Mouse (Mus musculus) kidney, embryonic 16.5 days (tissue): ENCODE measurements around the gene Vmn2r63. TPM values are rescaled to one million over a fixed set of nuclear protein-coding genes. Genes with fewer than 3 reads are reported as not detected.
"Not testable (repeated sequence)": the region's sequence is repeated elsewhere in the genome, so short reads cannot be mapped to it uniquely, and the experiment has no call there.

Experiments used
- ATAC-seq: fragments of 200-750 bp; cut with Nextera tagmentation; 2 replicates; pipeline ENCODE4 v1.8.0; 2017; ENCODE audit warnings: moderate TSS enrichment; ENCODE audit not compliant: low FRiP score, low TSS enrichment
- H3K27ac ChIP-seq: fragments of 300-500 bp; sonication (generic); 2 replicates; pipeline ENCODE4 v1.5.1; 2014; ENCODE audit warnings: low read length
- H3K27me3 ChIP-seq: fragments of 300-500 bp; sonication (generic); 2 replicates; pipeline ENCODE4 v1.6.1; 2014; ENCODE audit warnings: low read length, control low read depth, mixed read lengths; ENCODE audit not compliant: insufficient read depth
- H3K36me3 ChIP-seq: fragments of 300-500 bp; sonication (generic); 2 replicates; pipeline ENCODE4 v1.6.1; 2014; ENCODE audit warnings: low read length, control low read depth, mixed read lengths; ENCODE audit not compliant: insufficient read depth
- H3K4me1 ChIP-seq: fragments of 300-500 bp; sonication (generic); 2 replicates; pipeline ENCODE4 v1.6.1; 2014; ENCODE audit warnings: low read length, control low read depth, mixed read lengths; ENCODE audit not compliant: insufficient read depth
- H3K4me2 ChIP-seq: fragments of 300-500 bp; sonication (generic); replicated peaks from 2 replicates; pipeline ENCODE4 v1.6.1; 2014; ENCODE audit warnings: low read depth, low read length
- H3K4me3 ChIP-seq: fragments of 300-500 bp; sonication (generic); 2 replicates; pipeline ENCODE4 v1.5.1; 2014; ENCODE audit warnings: mild to moderate bottlenecking, low read length
- H3K9ac ChIP-seq: fragments of 300-500 bp; sonication (generic); replicated peaks from 2 replicates; pipeline ENCODE4 v1.6.1; 2014; ENCODE audit warnings: low read length
- H3K9me3 ChIP-seq: fragments of 300-500 bp; sonication (generic); 2 replicates; pipeline ENCODE4 v1.6.1; 2016; ENCODE audit warnings: low read length, control low read depth
- WGBS: fragments of 180-500 bp; shearing (Covaris S2); extraction: QIAGEN DNeasy Blood & Tissue Kit; methylation state at CpG from one replicate; pipeline ENCODE4 v1.1.7; 2014; 5-methylcytosine and 5-hydroxymethylcytosine counted together
- microRNA-seq: library from miRNA; unstranded; fragments of <30 nt; microRNA quantifications from one replicate; pipeline ENCODE4, GENCODE M21; 2016
- polyA plus RNA-seq: library from polyadenylated mRNA; unstranded; fragments of >200 nt; fragmentation: Nextera tagmentation; extraction: Ambion mirVana; gene quantifications from 2 replicates; pipeline ENCODE4 v1.2.1, GENCODE M21; 2015

Vmn2r63 gene
- polyA plus RNA-seq = not detected in 2 replicates

GRCm38 (mm10) chr7:42933722-42934121 lies at the start of gene Vmn2r63:
Vmn2r63 (minus strand) TSS chr7:42933822.
- H3K4me1 ChIP-seq, H3K36me3 ChIP-seq, ATAC-seq, H3K27me3 ChIP-seq, H3K4me2 ChIP-seq, H3K9ac ChIP-seq, H3K9me3 ChIP-seq, H3K27ac ChIP-seq, H3K4me3 ChIP-seq: not testable (repeated sequence)

GRCm38 (mm10) chr7:42980739-42981138 lies 47.1 kb upstream of the Vmn2r63 start:
- peaks cover 50% of the 10 kb centered on the region for H3K9me3 ChIP-seq
- H3K27me3 ChIP-seq = no peaks in the 10 kb centered on the region
- 89% methylated on average over 10 of the region's 10 CpGs for WGBS
- H3K4me2 ChIP-seq = no peak overlapping the region
- H3K4me1 ChIP-seq = no peaks in the 10 kb centered on the region
- H3K27ac ChIP-seq = no peak overlapping the region
- no peak overlapping the region for H3K4me3 ChIP-seq
- no peaks in the 10 kb centered on the region for H3K36me3 ChIP-seq
- H3K9ac ChIP-seq = no peak overlapping the region
- ATAC-seq = no peak

GRCm38 (mm10) chr7:42980098-42980497 lies 46.5 kb upstream of the Vmn2r63 start:
- WGBS = 86% methylated on average over 11 of the region's 11 CpGs
- Histone ChIP-seq H3K4me3 (no peak overlapping the region), H3K9me3 (peaks cover 51% of the 10 kb centered on the region), H3K27me3 (no peaks in the 10 kb centered on the region), H3K4me2 (no peak overlapping the region), H3K27ac (no peak overlapping the region), H3K9ac (no peak overlapping the region), H3K36me3 (no peaks in the 10 kb centered on the region), H3K4me1 (no peaks in the 10 kb centered on the region)
- ATAC-seq = no peak

- whole genome bisulfite sequencing = 70% methylated on average over 9 of the region's 9 CpGs
- no peak for ATAC-seq
- Histone ChIP-seq H3K9me3 (peaks cover 39% of the 10 kb centered on the region), H3K4me2 (no peak overlapping the region), H3K36me3 (no peaks in the 10 kb centered on the region), H3K27me3 (no peaks in the 10 kb centered on the region), H3K4me3 (no peak overlapping the region), H3K27ac (no peak overlapping the region), H3K9ac (no peak overlapping the region), H3K4me1 (no peaks in the 10 kb centered on the region)
Observed at GRCm38 (mm10) chr7:42965246-42965645, 31.6 kb upstream of the Vmn2r63 start.

GRCm38 (mm10) chr7:42898067-42898466 lies 35.6 kb downstream of the Vmn2r63 start:
- peaks cover 15% of the 10 kb centered on the region for H3K9me3 ChIP-seq
- H3K27me3 ChIP-seq, H3K36me3 ChIP-seq, H3K27ac ChIP-seq, H3K4me1 ChIP-seq, H3K4me2 ChIP-seq, H3K4me3 ChIP-seq, H3K9ac ChIP-seq, ATAC-seq: not testable (repeated sequence)
- WGBS = 91% methylated on average over 2 of the region's 2 CpGs

GRCm38 (mm10) chr7:42878090-42878489 lies 55.5 kb downstream of the Vmn2r63 start:
- Histone ChIP-seq H3K36me3 (no peaks in the 10 kb centered on the region), H3K9ac (no peak overlapping the region), H3K27ac (no peak overlapping the region), H3K4me2 (no peak overlapping the region), H3K4me3 (no peak overlapping the region), H3K4me1 (no peaks in the 10 kb centered on the region), H3K27me3 (no peaks in the 10 kb centered on the region), H3K9me3 (peaks cover 5% of the 10 kb centered on the region; the same call in 1 of the 2 replicates)
- ATAC-seq = no peak
- 45% methylated on average over 23 of the region's 23 CpGs for WGBS

GRCm38 (mm10) chr7:42866801-42867458 lies 66.7 kb downstream of the Vmn2r63 start, which contains the start of gene Gm2381:
Gm2381 (minus strand) TSS chr7:42867234.
- H3K36me3 ChIP-seq, H3K4me2 ChIP-seq, H3K27me3 ChIP-seq, H3K9me3 ChIP-seq, H3K27ac ChIP-seq, H3K9ac ChIP-seq, H3K4me3 ChIP-seq, ATAC-seq, H3K4me1 ChIP-seq: not testable (repeated sequence)
- 79% methylated on average over 8 of the region's 8 CpGs for whole genome bisulfite sequencing

Small RNA genes lying within 50 kb of the gene (microRNA-seq; reads per million reads assigned to microRNA genes)
- gene Gm23256 = not detected

Other genes starting within 250 kb of the Vmn2r63 start
- 8.7 and 9.4 TPM in 2 replicates for gene Zfp975, start 241.1 kb downstream of the Vmn2r63 start, polyA plus RNA-seq
- gene Gm17067, start 206.8 kb downstream of the Vmn2r63 start, polyA plus RNA-seq = not detected in 2 replicates
- gene Vmn2r62, start 140.3 kb downstream of the Vmn2r63 start, polyA plus RNA-seq = not detected in 2 replicates
- gene Gm2381, start 66.6 kb downstream of the Vmn2r63 start, polyA plus RNA-seq = not detected in 2 replicates
- not detected in 2 replicates for gene Gm9268, start 84.9 kb upstream of the Vmn2r63 start, polyA plus RNA-seq
- gene Zfp936, start 180.4 kb upstream of the Vmn2r63 start, polyA plus RNA-seq = not detected in 2 replicates